Comparison of ENCODE assay signal across 17 mouse cellular contexts in genomic region chr2:113058116-113058515, GRCm38 (mm10).
"Had no signal": no experiment of that assay in that cellular context is flagged by ENCODE, and none has a peak within 500 bp of the region (broad histone marks: within the 10 kb centered on the region; RNA-seq: fewer than 3 reads in every experiment).

No protein-coding gene starts in this region.

- H3K36me3 ChIP-seq: limb, embryonic 12.5 days; liver, embryonic 13.5 days; midbrain, embryonic 15.5 days; neural tube, embryonic 13.5 days had no signal

- H3K9ac ChIP-seq: limb, embryonic 12.5 days; liver, embryonic 13.5 days; liver, postnatal 0 days; midbrain, embryonic 15.5 days; neural tube, embryonic 13.5 days had no signal

- H3K4me1 ChIP-seq: limb, embryonic 12.5 days; liver, embryonic 13.5 days; megakaryocyte, embryonic 14.5 days; midbrain, embryonic 15.5 days; neural tube, embryonic 13.5 days had no signal

- H3K27me3 ChIP-seq: limb, embryonic 12.5 days; liver, embryonic 13.5 days; megakaryocyte, embryonic 14.5 days; midbrain, embryonic 15.5 days; neural tube, embryonic 13.5 days had no signal

- H3K4me2 ChIP-seq: limb, embryonic 12.5 days; liver, embryonic 13.5 days; midbrain, embryonic 11.5 days; midbrain, embryonic 15.5 days; neural tube, embryonic 13.5 days had no signal

- ATAC-seq: liver, postnatal 0 days; midbrain, embryonic 15.5 days had no signal

- H3K27ac ChIP-seq: kidney, postnatal 0 days; limb, embryonic 12.5 days; liver, embryonic 13.5 days; macrophage; midbrain, embryonic 15.5 days; neural tube, embryonic 13.5 days had no signal

- H3K9me3 ChIP-seq: limb, embryonic 12.5 days; liver, embryonic 13.5 days; midbrain, embryonic 15.5 days; neural tube, embryonic 13.5 days had no signal

- DNase-seq: kidney, adult 9 months; kidney, postnatal 36 days; liver; liver, embryonic 13.5 days; liver, postnatal 0 days; retina, postnatal 1 day; right cerebral cortex, postnatal 4 days; spleen, adult 18-20 months; thymus, adult 2 months; thymus, postnatal 25 days had no signal

- H3K4me3 ChIP-seq: limb, embryonic 12.5 days; liver, embryonic 13.5 days; megakaryocyte, embryonic 14.5 days; midbrain, embryonic 15.5 days; neural tube, embryonic 13.5 days had no signal
